Mouse (Mus musculus) ES-E14 (cell line): Measurements from ENCODE around the gene Pkm.

Experiments
- MAFK ChIP-seq: IDR thresholded peaks from 2 replicates; pipeline ENCODE4 v1.6.1; 2014; ENCODE audit warnings: mild to moderate bottlenecking, low read depth, low read length, inconsistent platforms; ENCODE audit not compliant: insufficient read depth
- ZNF384 ChIP-seq: IDR thresholded peaks from 2 replicates; pipeline ENCODE4 v1.6.1; 2012; ENCODE audit warnings: low read depth, low read length, inconsistent platforms

- TF ChIP-seq ZNF384 (no peak), MAFK (no peak)
These were observed 13.0 kb downstream of the Pkm start for GRCm38 (mm10) chr9:59669172-59669571.
